Mouse (Mus musculus) brown adipose tissue, adult 24 weeks (tissue): ENCODE measurements around the gene Tbc1d2b. TPM values are rescaled to one million over a fixed set of nuclear protein-coding genes. Genes with fewer than 3 reads are reported as not detected.
A peak's percentile ranks its signal among the peaks of the same experiment; 100 is the strongest.

Source experiments
- H3K27ac ChIP-seq: fragments of 200-500 bp; replicated peaks from 2 replicates; pipeline ENCODE4 v1.5.1; 2012; ENCODE audit warnings: low read depth, mild to moderate bottlenecking, low read length
- H3K4me1 ChIP-seq: fragments of 200-500 bp; 2 replicates; pipeline ENCODE4 v1.6.1; 2012; ENCODE audit warnings: low read length, mixed read lengths; ENCODE audit not compliant: control insufficient read depth, insufficient read depth, insufficient read length
- H3K4me3 ChIP-seq: fragments of 200-500 bp; 2 replicates; pipeline ENCODE4 v1.5.1; 2012; ENCODE audit warnings: low read depth, mild to moderate bottlenecking, low read length, moderate library complexity; ENCODE audit not compliant: insufficient read depth
- polyA plus RNA-seq: library from polyadenylated mRNA; stranded (reverse); fragments of >200 nt; gene quantifications from 2 replicates; pipeline ENCODE4 v1.2.4, GENCODE M21; 2012; ENCODE audit not compliant: missing spikeins, insufficient read depth, insufficient read length

Tbc1d2b gene
- polyA plus RNA-seq, 1 experiment: 7.7 TPM

GRCm38 (mm10) chr9:90195000-90195399 is 75.6 kb downstream of the Tbc1d2b start:
- H3K4me3 ChIP-seq: no peak overlapping the region
- no peak overlapping the region for H3K27ac ChIP-seq
- H3K4me1 ChIP-seq: peaks cover 22% of the 10 kb centered on the region

GRCm38 (mm10) chr9:90189391-90189790 is 81.2 kb downstream of the Tbc1d2b start:
- H3K27ac ChIP-seq: no peak overlapping the region
- H3K4me1 ChIP-seq: peaks cover 12% of the 10 kb centered on the region
- H3K4me3 ChIP-seq: no peak overlapping the region

GRCm38 (mm10) chr9:90188893-90189292 is 81.7 kb downstream of the Tbc1d2b start:
- Histone ChIP-seq H3K4me1 (peaks cover 12% of the 10 kb centered on the region), H3K27ac (no peak overlapping the region), H3K4me3 (no peak overlapping the region)

GRCm38 (mm10) chr9:90185356-90185910 is 85.2 kb downstream of the Tbc1d2b start:
- H3K4me1 ChIP-seq: peaks cover 14% of the 10 kb centered on the region
- no peak overlapping the region for H3K4me3 ChIP-seq
- no peak overlapping the region for H3K27ac ChIP-seq

GRCm38 (mm10) chr9:90184116-90184515 is 86.5 kb downstream of the Tbc1d2b start:
- Histone ChIP-seq H3K4me1 (peaks cover 14% of the 10 kb centered on the region), H3K4me3 (no peak overlapping the region), H3K27ac (0 out of 2 replicates have a peak overlapping the region, but pooled peaks have one; percentile 20)

- Histone ChIP-seq H3K4me1 (peaks cover 14% of the 10 kb centered on the region), H3K4me3 (no peak overlapping the region), H3K27ac (no peak overlapping the region)
Observed at GRCm38 (mm10) chr9:90183550-90183949, 87.1 kb downstream of the Tbc1d2b start.

GRCm38 (mm10) chr9:90182636-90183421 is 87.8 kb downstream of the Tbc1d2b start:
- H3K4me3 ChIP-seq: no peak overlapping the region
- no peak overlapping the region for H3K27ac ChIP-seq
- H3K4me1 ChIP-seq: peaks cover 14% of the 10 kb centered on the region

GRCm38 (mm10) chr9:90181656-90182388 is 88.8 kb downstream of the Tbc1d2b start:
- H3K4me1 ChIP-seq: peaks cover 14% of the 10 kb centered on the region
- H3K4me3 ChIP-seq: no peak overlapping the region
- no peak overlapping the region for H3K27ac ChIP-seq

GRCm38 (mm10) chr9:90179409-90179808 is 91.2 kb downstream of the Tbc1d2b start:
- H3K4me1 ChIP-seq: peaks cover 2% of the 10 kb centered on the region; the same call in 1 of the 2 replicates
- H3K4me3 ChIP-seq: no peak overlapping the region
- no peak overlapping the region for H3K27ac ChIP-seq

GRCm38 (mm10) chr9:90173330-90173729 is 97.3 kb downstream of the Tbc1d2b start:
- Histone ChIP-seq H3K4me1 (no peaks in the 10 kb centered on the region), H3K27ac (no peak overlapping the region), H3K4me3 (no peak overlapping the region)

GRCm38 (mm10) chr9:90172528-90173321 is 97.9 kb downstream of the Tbc1d2b start:
- Histone ChIP-seq H3K4me3 (no peak overlapping the region), H3K27ac (no peak overlapping the region), H3K4me1 (no peaks in the 10 kb centered on the region)

- Histone ChIP-seq H3K4me3 (no peak overlapping the region), H3K27ac (no peak overlapping the region), H3K4me1 (peaks cover 2% of the 10 kb centered on the region; the same call in 1 of the 2 replicates)
Observed at GRCm38 (mm10) chr9:90171421-90171820, 99.2 kb downstream of the Tbc1d2b start.

GRCm38 (mm10) chr9:90169965-90170364 is 100.6 kb downstream of the Tbc1d2b start:
- H3K4me1 ChIP-seq: peaks cover 2% of the 10 kb centered on the region
- H3K4me3 ChIP-seq: no peak overlapping the region
- no peak overlapping the region for H3K27ac ChIP-seq

- Histone ChIP-seq H3K27ac (no peak overlapping the region), H3K4me3 (no peak overlapping the region), H3K4me1 (peaks cover 2% of the 10 kb centered on the region)
Observed at GRCm38 (mm10) chr9:90166615-90167014, 104.0 kb downstream of the Tbc1d2b start.

- Histone ChIP-seq H3K27ac (no peak overlapping the region), H3K4me3 (no peak overlapping the region), H3K4me1 (peaks cover 2% of the 10 kb centered on the region)
Observed at GRCm38 (mm10) chr9:90165590-90165989, 105.0 kb downstream of the Tbc1d2b start.
